Mouse (Mus musculus) left cerebral cortex, postnatal 10 days (tissue): ENCODE measurements around the gene Klrb1f. TPM values are rescaled to one million over a fixed set of nuclear protein-coding genes. Genes with fewer than 3 reads are reported as not detected.
"Not testable (repeated sequence)": the region's sequence is repeated elsewhere in the genome, so short reads cannot be mapped to it uniquely, and the experiment has no call there.

Experiments used
- DNase-seq, 2 experiments: peaks; one replicate each; pipeline ENCODE4 v3.0.0; 2021 to 2022; ENCODE audit warnings: low spot score in 2 of 2, mixed read lengths in 1 of 2; ENCODE audit errors: extremely low spot score in 1 of 2
- intact Hi-C: fragments of 180-260 bp; cut with DNase I; formaldehyde crosslinking; loops from one replicate; pipeline ENCODE4 v1.15.1; 2025
- total RNA-seq, 2 experiments: library from RNA; stranded (reverse); gene quantifications; 2 replicates each; pipeline ENCODE4 v1.2.3; 2021

The Klrb1f gene
- total RNA-seq, 2 experiments from 2014 or later: not detected

DNA sequence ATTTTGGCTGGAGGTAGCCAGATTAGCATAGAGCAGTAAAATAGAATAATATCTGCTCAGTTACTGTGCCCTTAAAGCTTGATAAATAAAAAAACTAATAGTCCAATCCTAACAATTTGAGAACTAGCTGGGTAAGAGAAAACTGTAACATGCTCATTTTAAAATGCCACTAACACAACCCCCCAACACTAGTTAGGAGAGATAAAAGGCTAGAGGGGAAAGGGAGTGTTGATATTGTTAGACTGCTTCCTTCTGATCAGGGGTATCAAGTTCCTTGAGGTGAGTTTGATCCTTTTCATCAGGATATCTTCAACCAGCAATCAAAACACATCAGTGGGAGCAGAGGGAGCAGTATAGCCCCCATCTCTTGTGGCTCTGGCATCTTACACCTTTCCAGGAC, 3.2 kb upstream of the Klrb1f start:
- DNase-seq: no peak
- intact Hi-C loops: no loop called here

DNA sequence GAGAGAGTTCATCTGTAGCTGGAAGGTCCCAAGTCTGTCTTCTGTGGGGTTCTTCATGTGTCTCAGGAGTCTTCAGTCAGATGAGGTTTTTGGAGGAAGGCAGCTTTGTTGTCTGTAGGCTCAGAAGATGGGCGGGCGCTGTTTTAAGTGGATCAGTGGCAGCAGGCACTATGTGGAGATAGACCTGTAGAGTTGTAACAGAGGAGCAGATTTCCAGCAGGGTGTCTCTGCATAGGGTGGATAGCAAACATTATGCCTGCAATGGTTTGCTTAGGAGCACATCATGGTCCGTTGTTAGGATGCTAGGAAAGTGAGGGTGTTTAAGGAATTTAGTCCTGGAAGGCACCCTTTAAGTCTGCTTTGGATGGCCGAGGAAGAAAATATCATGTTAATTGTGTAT, 2.7 kb downstream of the Klrb1f start:
- intact Hi-C loops: no loop called here
- DNase-seq: no peak

DNA sequence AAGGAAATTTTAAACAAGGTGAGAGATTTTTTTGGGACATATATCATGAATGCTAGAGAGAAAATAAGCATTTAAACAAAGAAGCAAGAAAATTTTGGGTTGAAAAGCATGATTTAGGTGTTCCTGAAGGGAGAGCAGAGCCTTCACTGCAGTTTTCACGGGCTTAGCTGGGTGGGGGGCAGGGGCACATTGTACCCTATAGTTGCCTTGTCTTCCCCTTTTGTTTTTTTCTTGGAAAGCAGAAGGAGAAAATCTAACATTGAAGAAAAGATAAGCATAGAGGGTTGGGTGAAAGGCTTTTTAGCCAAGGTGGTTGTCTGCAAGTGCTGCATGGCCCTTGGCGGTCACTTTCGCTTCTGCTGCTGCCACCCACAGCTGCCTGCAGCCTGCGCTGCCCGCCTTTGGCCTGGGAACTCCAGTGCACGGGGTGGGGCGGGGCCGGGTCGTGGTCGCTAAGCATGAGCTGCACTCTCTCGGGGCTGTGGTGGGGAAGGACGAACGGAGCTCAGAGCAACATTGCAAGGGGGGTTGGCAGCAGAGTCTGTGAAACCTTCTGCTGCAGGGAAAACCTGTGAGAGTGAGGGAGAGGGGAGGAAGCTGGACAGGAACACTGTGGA, 3.3 kb downstream of the Klrb1f start:
- peak in 1 of 2 experiments; percentile 68 for DNase-seq
- intact Hi-C loops: no loop called here

DNA sequence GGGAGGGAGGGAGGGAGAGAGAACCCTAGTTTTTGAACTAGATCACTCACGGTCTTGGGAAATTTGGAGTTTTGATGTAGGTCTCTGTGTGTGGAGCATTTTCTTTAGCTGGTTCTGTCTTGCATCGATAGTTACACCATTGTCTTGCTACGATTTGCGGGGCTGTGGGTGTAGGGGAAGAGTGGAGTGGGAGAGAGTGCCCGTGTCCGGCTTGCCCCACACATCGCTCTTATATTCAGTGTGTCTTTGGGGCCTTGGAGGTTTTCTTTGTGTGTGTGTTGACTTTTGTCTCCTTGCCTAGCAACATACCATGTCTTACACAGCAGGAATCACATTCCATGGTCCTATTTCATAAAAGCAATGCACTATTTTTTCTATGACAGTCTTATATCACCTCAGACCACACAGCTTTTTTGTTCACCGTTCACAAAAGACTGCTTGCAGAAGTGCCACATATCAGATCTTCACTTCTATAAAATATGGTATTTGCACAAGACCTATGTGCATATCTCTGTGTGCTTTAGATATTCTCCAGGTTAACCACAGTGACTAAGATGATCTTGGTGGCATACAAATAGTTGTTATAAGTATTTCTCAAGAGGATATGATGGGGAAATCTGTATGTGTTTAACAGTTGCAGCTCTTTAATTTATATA, 4.0 kb downstream of the Klrb1f start:
- no peak for DNase-seq
- intact Hi-C loops: no loop called here

DNA sequence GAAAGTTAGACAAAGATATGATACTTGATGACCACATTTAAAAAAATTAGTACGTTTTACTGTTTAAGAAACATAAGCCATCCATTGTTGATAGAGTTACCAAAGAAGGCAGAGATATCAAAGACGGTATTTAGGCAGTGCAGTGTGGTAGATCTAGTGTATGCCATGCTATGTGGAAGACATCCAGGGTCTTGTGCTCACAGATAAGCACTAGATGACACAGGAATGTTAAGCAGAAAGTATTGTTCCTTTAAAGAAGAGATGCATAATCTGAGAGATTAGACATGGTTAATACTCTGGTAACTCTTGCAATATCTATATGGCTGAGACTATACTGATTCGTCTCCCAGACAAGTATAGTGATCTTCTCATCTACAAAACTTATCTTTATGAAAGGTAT, 5.4 kb downstream of the Klrb1f start:
- intact Hi-C loops: no loop called here
- DNase-seq: no peak

DNA sequence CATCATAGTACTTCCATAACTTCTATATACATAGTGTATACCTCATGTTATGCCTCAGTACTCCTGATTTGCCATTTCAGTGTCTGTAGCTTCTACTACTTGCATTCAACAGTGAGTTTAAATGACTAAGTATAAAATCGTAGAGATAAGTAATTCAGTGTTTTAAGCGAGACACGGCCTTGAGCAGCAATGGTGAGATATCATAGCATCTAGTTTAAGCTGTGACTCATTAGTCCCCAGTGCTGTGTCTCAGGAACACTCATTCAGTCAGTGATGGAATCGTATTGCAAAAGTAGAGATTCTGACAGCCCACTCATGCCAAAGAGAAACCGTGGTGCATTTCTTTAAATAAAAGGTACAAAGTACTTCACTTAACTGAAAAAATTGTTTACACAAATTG, 6.0 kb downstream of the Klrb1f start:
- no peak for DNase-seq
- intact Hi-C loops: no loop called here

DNA sequence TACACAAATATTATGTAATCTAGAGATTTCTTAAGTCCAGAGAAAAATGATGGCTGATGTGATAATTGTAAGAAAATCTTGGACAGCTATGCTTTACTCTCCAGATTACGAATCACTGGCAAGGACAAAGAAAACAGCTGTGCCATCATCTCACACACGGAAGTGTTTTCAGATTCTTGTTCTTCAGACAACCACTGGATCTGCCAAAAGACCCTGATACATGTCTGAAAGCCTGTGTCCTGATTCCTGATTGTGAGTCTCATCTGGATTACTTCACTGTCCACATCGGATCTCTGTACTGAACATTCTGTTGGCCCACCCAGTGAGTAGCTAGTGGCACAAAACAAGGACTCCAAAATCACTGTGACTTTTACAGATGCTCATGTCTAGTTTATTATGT, 10.5 kb downstream of the Klrb1f start:
- DNase-seq: no peak
- intact Hi-C loops: no loop called here

DNA sequence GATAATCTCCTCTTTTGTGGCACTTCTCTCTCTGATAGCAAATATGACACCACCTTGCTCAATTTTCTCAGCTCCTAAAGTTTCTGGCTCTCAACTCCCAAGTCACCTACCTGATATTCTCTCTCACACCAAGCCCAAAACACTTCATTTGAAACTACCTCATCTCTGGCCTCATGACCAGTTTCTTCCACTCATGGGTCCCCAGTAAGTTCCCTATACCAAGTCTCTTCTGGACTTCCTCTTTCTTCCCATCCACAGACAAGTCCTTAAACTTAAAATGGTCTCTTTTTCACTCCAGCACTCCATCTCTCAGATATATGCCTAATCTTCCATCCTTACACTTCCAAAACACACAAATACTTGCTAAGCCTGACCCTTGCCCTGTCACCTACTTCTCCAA, 12.3 kb downstream of the Klrb1f start:
- no peak for DNase-seq
- intact Hi-C loops: no loop called here

DNA sequence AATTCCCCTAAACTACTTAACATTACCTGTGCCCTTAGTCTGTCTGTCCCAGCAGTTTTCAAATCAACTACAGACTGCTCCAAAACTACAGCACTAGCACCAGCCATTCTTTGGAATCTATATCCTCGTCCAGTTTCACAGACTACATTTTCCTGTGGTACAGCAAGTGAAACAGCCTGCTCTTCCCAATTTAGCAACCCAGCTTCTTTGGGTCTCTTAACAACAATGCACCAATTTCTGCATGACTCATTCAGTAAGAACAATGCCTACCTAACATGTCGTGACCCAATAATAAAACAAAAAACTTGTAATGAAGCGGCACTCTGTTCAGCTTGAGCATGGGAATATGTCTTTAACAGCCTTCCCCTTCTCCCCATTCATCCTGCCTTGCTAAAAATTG, 19.7 kb downstream of the Klrb1f start:
- no peak for DNase-seq
- intact Hi-C loops: no loop called here

DNA sequence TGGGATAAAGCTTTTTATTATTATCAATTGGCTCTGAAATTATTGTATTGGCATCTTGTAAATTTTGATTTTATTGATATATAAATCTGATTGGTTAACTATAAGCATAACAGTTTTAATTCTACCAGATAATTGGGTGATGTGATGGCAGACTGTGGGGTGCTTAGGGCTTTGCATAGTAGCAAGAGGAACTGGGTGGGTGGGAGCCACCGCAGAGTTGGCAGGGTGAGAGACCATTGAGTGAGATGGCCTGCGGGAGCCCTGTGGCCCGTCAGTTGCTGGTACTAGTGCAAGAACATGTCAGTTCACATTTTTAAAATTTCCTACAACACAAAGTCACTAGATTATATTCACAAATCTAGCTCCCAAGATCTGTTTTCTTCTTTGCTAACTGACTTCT, 20.2 kb downstream of the Klrb1f start:
- intact Hi-C loops: no loop called here
- DNase-seq: no peak

DNA sequence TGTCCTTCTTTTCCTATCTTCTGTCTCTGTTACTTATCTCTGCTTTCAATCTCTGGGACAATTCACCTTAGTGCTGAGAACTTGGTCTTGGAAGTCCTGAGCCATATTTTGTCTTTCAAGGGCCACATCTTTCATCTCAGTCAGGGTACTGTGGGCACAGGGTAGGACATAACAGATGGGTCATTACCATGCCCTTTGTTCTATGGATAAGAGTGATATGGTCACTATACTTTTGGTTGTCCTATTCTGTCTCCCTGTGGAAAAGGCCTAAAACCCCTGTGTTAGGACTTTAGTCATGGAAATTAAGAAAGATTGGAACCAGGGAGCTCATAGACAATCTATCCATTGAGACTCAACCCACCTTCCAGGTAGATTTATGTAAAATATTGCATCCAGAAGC, 20.8 kb downstream of the Klrb1f start:
- intact Hi-C loops: no loop called here

DNA sequence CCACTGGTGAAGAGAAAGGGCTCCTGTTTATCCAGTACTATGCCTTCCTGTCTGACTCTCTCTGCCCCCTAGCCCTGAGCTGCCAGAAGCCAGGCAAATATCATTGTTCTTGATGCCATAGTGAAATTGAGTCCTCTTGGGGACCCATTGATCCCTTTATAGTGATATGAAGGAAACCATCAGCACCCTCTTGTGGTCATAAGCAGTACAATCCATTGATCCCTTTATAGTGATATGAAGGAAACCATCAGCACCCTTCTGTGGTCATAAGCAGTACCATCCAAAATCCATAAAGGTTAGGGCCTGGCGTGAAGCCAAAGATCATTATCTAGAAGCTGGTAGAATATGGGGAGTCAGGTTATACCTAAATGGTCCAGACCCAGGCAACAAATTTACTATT, 21.3 kb downstream of the Klrb1f start:
- peak; percentile 29 to 41 for DNase-seq
- intact Hi-C loops: loop anchor here (1.0 kb wide), 1 partner anchor 213 kb away; no protein-coding TSS in a partner anchor

More for the DNA sequence above, 20.8 kb downstream of the Klrb1f start:
- no peak for DNase-seq

DNA sequence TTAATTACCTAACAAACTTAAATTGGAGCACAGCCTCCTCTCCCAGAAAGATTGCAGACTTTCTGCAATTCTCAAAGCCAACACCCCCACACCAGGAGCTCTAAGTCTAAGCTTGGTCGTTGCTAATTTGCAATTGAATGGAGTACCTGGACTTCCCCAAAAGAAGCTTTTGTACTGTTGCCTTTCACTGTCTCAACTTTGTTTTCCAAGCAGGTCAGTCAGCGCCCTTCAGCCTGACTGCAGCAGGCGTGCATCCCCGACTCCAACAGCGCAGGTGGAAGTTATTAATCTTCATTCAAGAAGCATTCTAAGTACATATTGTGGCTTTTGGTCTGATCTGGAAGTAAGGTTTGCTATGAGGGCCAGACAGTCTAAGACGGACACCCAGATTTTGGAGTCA, 39.4 kb downstream of the Klrb1f start:
- intact Hi-C loops: no loop called here
- DNase-seq: no peak

DNA sequence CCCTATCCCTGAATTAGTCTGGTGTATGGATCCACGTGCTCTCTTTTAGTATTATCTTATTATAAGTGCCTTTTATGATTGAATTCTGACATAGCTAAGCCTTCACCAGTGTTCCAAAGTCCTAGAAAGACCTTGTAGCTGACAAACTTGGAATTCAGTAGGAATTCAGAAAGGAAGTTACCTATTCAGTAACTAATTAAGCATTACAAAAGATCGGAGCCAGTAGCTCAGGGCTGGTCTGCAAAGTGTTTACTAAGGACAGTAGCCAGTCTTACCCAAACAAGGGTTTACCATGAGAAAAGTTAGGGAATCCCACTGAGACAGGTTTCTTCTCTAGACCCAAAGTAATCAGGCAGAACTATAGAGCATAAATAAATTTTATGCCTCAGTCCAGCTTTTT, 40.3 kb downstream of the Klrb1f start:
- DNase-seq, intact Hi-C loops: not testable (repeated sequence)

DNA sequence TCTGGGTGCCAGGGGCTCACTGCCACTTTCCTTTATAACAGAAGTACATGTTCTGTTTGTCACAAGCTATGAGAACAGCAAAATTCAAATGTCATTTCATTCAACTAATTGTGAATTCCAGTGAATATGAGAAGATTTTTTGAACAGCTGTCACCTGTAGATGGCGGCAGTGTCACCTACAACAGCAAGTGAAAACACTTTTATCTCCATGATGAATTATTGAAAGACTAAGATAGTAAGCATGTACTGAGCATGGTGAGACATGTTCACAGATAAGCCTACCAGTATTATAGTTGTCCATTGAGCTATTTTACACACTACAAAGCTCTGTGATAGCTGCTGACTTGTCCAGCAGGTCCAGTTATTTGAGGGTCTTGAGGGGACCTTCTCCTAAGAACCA, 42.5 kb downstream of the Klrb1f start:
- peak in 1 of 2 experiments; percentile 30 for DNase-seq
- intact Hi-C loops: no loop called here

DNA sequence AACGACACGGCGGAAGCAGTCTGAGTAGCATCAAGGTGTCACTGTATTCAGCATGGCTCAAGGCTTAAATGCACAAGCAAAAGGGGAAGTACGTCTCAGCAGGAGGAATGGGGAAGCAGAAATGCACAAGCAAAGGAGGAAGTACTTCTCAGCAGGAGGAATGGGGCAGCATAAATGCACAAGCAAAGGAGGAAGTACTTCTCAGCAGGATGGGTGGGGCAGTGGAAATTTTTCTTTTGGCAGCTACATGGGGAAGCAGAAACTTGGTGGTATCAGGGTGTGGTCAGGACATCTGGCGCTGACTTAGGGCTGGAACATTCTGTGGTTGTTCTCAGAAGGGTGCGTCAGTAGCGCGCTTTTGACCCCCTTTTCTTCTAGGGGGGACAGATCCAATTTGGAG, 42.9 kb downstream of the Klrb1f start:
- intact Hi-C loops: not testable (repeated sequence)

DNA sequence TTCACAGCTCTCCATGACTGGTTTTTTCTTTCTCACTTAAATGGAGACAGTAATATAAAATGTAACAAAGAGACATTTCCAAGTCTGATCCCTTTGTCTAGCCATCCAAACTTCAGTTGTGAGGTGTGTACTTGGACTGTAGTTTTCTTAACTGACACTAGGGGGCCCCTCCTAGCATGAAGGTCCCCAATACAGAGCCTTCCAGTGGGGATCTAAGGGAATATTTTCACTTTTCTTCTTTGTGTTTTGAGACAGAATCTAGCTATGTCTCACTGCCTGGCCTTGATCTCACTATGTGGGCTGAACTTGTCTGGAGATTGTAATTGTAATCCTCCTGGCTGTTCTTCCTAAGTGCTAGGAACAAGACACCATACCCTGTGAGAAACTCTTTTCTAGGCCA, 49.5 kb downstream of the Klrb1f start:
- intact Hi-C loops: loop anchor here (10.0 kb wide), 1 partner anchor 270 kb away; no protein-coding TSS in a partner anchor
- DNase-seq: no peak

More for the DNA sequence above, 42.9 kb downstream of the Klrb1f start:
- DNase-seq: not testable (repeated sequence)

DNA sequence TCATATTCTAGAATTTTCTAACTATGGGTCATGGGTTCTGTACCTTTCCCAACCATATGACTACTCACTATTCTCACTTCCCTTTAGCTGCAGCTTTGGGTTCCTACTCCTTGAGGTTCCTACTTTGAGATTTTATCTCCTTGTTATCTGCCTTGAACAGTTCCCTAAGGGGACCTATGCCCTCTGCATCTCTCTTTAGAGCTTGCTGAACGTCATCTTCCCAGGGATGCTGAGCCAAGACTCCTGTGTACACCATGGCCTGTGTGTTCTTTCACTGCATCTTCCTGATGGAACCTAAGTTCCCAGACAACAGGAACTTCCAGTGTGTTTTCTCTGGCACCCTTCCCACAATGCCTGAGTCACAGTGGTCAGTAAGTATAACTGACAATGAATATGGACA, 52.2 kb downstream of the Klrb1f start:
- DNase-seq: peak in 1 of 2 experiments; percentile 45
- intact Hi-C loops: loop anchor here (10.0 kb wide), 1 partner anchor 267 kb away; no protein-coding TSS in a partner anchor

DNA sequence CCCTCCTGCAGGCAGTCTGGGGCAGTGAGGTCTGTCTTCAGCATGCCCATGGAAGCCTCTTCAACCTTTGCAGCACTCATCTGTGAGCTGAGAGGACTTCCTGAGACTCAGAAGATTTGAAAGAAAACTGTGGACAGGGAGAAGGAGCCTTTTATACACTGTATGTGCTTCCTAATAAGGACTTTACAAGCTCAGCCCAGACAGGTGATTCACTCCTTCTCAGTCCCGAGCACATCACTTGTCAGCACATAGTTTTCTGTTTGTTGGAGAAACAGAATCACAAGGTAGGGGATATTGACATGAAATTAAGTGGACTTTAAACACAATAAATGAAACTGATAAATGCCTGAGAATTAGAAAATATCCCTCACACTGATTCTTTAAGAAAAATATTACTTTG, 55.1 kb downstream of the Klrb1f start, which contains the start of gene Clec2e:
Gene Clec2e (minus strand): TSS at position 120 of the 400 bp plus-strand sequence.
- DNase-seq, intact Hi-C loops: not testable (repeated sequence)

DNA sequence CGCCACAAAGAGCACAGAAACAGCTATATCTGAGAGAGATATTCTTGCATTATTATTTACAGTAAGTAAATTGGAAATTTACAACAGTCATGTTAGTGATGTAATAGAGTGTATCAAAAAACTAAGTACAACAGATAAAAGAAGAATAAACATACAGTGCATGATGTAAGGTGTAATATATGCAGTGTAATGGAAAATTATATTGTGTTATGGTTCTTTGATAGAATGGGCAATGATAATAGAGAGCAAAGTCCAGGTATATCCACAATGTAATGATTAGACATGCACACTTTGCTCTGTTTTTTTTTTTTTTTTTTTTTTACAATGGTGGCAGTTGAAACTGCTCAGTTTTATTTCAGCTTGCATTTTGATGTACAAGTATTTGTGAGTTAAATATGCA, 55.9 kb downstream of the Klrb1f start:
- DNase-seq: no peak
- intact Hi-C loops: no loop called here
